Mouse (Mus musculus) left cerebral cortex, postnatal 10 days (tissue): ENCODE data around the gene Ror1. TPM values are rescaled to one million over a fixed set of nuclear protein-coding genes. Genes with fewer than 3 reads are reported as not detected.

Experiments used
- DNase-seq, 2 experiments: peaks; one replicate each; pipeline ENCODE4 v3.0.0; 2021 to 2022; ENCODE audit warnings: low spot score in 2 of 2, mixed read lengths in 1 of 2; ENCODE audit errors: extremely low spot score in 1 of 2
- intact Hi-C: fragments of 180-260 bp; cut with DNase I; formaldehyde crosslinking; loops from one replicate; pipeline ENCODE4 v1.15.1; 2025
- total RNA-seq, 2 experiments: library from RNA; stranded (reverse); gene quantifications; 2 replicates each; pipeline ENCODE4 v1.2.3; 2021

The Ror1 gene
- 1 to 10 TPM in 1 of 2 experiments, under 1 TPM in 1; 0.89 to 1.2 TPM for total RNA-seq

DNA sequence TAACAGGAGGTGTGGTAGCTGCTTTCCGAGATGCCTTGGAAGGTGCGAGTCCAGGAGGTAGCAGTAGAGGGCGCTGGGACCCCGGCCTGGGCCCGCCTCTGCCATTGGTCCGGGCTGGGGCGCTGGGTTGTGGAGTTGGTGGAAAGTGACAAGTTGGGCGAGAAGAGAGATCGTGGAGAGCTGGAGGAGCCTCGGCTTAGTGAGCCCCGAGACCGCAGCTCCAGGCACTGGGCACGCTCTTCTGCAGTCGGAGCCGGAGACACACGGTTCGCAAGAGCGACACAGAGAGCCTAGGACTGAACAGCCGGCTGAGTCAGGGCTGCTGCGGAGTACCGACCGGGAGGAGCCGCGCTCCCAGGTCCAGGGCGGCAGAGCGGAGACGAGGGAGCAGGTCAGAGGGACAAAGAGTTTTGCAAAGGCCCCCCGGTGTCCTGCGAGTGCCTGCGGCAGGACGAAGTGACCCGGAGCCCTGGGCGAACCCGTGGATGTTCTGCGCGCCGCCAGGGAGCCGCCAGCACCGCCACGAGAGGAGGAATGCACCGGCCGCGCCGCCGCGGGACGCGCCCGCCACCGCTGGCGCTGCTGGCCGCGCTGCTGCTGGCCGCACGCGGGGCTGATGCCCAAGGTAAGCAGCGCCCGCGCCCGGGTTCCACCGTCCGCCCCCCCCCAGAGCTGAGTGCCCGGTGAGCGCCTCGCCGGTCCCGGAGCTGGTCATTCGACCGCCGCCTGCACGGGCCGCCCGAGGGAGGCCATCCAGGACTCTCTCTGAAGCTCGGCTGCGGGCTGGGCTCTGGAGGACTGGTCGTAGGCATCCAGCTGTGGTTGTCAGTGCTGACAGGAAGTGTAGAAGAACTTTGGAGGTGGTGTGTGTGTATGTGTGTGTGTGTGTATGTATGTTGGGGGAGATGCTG is at the start of gene Ror1:
Gene Ror1 (plus strand): TSS at position 107 of the 911 bp plus-strand sequence.
- DNase-seq: peak; percentile 79 to 90
- intact Hi-C loops: loop anchor here (2.0 to 5.0 kb wide), 3 partner anchors 69 to 441 kb away; no protein-coding TSS in a partner anchor

DNA sequence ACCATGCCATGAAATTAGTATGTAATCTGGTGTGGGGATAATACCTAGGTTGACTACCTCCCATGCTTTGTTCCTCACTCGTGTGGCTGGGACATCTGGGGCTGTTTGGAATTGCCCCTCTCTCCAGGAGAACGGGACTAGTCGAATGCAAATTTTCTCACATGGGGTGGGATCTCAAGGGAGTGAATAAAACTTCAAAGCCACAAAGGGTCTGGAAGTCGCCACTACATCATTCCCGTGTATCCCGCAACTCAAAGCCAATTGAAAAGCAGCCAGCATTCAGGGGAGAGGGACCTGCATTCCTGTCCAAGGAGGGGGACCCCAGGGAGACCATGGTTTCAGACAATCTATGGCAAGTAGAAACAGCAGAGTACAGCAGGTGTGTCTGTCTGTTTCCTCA is 48.5 kb upstream of the Ror1 start:
- intact Hi-C loops: no loop called here
- DNase-seq: no peak

DNA sequence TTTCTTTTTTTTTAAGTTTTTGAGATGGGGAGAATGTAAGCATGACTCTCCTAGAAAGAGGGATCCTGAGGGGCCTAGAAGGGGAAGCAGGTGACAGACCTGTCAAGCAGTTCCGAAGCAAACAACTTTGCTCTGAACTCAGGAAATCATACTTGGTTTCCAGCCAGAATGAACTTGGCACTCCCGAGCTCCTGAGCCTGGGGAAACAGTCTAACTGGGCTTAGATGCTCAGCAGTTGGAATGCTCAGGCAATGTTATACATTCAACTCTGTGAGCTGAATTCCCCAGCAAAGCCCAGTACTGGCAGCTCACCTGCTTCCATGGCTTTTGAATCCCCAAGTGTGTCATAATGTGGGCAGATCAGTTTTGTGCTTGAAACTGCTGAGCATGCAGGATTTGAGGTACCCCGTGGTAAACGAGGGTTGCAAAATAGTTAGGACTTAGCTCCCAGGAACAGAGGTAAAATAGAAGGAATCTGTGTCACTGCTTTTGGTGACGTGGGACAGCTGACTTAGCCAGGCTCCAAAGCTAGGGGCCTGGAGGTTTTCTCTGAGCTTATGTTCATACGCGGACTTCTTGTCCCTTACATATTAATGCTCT is 47.1 kb upstream of the Ror1 start:
- DNase-seq: no peak
- intact Hi-C loops: no loop called here

DNA sequence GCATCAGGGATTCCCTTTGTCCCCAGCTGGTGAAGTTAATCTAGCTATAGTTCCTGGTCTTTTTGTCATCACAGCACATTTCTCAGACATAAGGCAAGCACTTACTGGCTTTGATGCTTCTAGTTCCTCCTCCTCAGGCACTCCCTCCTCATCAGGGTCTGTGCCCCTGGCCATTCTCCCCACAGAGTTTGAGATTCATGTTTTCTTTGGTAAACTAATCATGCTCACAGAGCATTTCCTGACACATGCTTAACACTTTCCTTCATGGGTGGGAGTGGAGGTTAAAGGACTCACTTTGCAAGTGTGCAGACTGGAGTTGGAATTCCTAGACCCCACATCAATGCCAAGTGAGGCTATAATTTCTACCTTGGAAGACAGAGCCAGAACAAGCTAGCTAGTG is 43.8 kb upstream of the Ror1 start:
- intact Hi-C loops: no loop called here
- DNase-seq: no peak

DNA sequence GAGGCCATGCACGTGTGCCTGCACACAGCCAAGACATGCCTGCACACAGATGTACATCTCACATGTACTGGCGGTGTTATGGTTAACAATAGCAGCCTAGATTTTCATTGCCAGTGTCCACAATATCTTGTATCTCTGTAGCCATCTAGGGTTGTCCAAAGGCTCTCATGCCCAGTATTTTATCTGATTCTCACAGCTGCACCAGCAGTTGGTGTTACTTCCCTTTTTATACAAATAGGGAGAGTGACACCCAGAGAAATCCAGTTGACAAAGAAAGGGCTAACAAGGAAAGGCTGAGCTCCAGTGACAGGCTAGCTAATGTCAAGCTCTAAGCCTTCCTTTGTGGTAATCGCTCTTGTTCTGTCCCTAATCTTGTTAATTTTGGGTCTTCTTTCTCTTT is 43.3 kb upstream of the Ror1 start:
- intact Hi-C loops: no loop called here
- no peak for DNase-seq

DNA sequence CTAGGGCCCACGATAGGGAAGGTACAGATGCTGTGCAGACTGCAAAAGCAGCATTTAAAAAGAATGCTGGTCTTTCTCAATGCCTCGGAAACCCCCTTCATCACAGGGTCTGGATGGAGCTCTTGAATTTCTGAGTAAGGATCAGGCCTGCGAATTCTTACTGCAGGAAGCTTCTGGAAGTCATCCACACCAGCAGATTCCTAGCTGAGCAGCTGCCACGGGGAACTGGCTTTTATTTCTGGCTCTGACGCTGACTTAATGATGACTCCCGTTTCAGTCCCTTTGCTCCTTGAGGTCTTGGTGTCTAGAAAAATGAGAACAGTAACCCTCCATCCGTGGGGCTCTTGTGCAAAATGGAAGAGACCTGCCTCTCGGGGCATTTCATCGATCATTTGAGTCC is 39.5 kb upstream of the Ror1 start:
- DNase-seq: no peak
- intact Hi-C loops: no loop called here

DNA sequence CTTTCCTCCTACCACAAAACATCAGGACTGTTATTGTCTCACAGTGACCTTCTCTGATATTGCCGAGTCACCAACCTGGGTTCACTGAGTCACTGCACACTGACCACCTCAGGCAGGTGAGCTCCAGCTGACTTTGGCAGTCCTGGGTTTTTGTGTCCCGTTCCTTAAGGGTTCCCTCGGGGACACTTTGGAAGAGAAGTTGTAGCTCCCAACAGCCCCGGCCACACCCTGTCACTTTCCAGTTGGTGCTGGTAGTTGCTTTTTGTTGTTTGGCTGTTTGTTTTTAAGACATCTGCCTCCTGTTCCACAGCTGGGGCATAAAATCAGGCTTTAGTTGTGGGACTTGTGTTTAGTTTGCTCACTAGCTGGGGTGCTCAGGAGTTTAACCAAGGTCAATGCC is 39.1 kb upstream of the Ror1 start:
- DNase-seq: no peak
- intact Hi-C loops: no loop called here

DNA sequence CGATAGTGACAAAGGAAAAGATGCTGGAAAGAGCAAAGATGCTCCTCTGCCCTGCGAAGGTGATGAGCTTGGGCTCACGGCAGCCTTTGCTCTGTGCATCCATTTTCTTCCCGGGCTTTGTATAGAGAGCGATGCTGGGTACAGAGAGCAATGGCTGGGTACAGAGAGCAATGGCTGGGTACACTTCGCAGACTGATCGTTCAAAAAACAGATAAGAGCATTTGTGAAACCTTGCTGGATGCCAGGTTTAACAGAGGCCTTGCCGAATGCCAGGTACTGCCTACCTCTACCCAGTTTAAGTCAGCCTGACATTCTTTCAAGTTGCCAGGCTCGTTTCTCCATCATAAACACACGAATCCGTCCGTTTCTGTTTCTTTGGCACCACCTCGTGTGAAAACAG is 38.2 kb upstream of the Ror1 start:
- intact Hi-C loops: no loop called here

DNA sequence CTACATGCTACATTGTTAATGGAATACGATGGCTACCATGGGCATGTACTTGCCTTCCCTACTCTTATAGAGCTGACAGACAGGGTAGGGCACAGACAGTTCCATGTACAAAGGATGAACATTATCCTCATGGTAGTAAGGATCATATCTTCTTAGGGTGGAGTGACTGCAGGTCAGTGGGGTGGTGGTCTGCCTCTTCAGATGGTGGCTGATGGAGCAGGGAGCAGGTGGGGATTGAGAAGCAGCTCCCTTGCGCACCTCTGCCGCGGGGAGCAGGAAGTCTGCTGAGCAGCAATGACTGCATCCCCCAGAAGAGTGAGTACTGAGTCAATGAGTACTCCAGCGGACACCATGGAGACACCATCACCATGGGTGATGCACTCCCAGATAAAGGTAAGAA is 37.0 kb upstream of the Ror1 start:
- no peak for DNase-seq
- intact Hi-C loops: no loop called here

More for the DNA sequence above, 38.2 kb upstream of the Ror1 start:
- no peak for DNase-seq

DNA sequence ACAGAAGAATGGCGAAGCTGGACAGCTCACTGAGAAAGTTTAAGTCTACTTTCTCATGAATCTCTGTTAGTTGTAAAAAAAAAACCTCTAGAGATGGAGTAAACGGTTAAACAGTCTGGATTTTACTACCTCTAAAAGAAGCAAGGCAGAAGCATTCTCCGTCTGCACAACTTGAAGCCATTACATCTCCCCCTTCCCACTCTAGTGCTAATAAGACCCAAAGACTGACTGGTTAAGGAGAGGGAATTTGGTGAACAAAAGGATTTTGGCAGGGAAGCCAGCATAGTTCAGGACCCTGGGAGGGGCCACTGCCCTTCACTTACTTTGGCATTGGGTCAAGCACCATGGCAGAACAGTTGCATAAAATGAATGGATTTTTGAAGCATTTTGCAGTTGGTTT is 35.8 kb upstream of the Ror1 start:
- no peak for DNase-seq
- intact Hi-C loops: no loop called here

DNA sequence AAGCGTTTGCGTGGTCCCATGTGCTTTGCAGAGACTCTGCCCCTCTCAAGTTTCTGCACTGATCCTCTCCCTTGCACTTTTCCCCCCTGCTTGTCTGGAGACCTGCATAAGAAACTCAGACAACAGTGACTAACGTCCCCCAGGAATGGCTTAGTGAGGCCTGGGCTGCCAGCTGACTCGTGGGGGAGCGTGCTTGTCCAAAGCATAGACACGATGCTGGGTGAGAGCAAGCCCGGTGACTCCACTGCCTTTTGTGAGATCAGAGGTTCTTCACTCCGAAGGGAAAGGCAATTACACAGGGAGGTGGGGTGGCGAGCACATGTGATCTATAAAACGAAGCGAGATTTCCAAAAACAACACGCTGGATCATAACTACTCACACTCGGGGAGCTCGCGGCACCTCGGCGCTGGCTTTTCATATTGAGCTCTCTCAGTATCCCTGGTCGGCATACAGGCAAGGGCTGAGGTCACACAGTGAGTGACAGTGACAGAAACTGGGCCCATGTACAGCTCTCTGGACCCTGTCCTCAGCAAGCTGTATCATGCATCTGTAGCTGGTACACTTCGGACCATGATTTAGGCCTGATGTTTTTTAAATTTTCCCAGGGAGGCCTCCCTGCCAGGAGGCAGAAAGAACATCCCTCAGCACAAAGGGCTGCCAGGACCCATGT is 34.1 kb upstream of the Ror1 start:
- DNase-seq: no peak
- intact Hi-C loops: no loop called here

DNA sequence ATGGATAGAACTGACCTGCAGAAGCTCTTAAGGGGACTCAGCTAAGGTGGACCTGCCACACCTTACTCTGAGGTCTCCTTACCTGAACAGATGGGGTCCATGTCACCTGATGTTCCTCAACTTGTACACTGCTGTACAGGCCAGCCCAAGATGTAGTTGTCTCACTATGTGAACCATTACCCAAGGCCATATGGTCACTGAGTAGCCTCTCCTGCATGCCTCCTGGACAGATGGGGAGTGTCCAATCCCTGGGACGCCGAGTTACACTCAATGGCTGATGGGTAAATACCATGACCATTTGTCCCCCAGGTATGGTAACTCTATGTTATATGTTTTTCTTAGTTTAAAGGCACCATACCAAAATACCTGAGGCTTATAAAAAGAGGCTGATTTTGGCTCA is 29.9 kb upstream of the Ror1 start:
- DNase-seq: no peak
- intact Hi-C loops: no loop called here

DNA sequence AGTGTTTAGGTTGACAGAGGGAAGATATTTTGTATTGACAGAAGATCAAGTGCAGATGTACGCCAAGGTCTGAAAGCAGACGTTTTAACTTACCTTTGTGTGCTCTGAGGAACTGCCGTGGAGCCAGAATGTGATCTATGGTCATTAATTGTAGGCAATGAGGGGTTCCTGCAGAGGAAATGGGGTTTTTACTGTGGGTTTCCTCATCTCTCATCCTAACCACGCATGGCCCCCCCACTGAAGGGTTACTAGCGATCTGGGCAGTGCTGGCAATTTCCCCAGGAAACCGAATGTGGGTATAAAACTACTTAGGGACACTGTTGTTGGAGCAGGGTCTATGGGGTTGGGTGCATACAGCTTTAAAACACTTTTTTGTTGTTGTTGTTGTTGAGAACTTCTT is 25.5 kb upstream of the Ror1 start:
- DNase-seq: no peak
- intact Hi-C loops: no loop called here

DNA sequence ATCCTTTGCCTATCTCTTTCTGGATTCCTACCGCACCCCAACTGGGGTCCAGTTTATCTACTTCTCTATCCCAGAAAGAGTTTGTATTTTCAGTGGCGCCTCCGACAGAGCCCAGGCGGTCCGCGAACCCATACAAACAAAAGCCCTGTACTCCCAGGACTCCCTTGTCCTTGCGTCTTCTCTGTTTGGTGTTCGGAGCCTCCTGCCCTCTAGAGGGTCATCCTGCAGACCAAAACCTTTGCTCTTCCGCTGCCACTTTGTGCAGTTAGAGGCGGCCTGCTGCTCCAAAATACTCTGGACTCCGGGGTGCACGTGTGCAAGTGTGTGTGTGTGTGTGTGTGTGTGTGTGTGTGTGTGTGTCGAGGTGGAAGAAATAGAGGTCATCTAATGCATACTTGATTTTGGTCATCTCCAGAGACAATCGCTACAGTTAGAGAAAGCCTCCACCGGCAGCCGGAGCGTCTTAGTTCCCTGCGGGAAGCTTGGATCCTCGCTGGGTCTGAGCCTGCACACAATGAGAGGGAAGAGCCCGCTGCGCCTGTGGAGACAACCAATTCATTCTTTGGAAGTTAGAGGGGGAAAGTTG is 1.1 kb downstream of the Ror1 start:
- peak in 1 of 2 experiments; percentile 50 for DNase-seq
- intact Hi-C loops: loop anchor here (5.0 kb wide), 2 partner anchors 69 to 441 kb away; no protein-coding TSS in a partner anchor

DNA sequence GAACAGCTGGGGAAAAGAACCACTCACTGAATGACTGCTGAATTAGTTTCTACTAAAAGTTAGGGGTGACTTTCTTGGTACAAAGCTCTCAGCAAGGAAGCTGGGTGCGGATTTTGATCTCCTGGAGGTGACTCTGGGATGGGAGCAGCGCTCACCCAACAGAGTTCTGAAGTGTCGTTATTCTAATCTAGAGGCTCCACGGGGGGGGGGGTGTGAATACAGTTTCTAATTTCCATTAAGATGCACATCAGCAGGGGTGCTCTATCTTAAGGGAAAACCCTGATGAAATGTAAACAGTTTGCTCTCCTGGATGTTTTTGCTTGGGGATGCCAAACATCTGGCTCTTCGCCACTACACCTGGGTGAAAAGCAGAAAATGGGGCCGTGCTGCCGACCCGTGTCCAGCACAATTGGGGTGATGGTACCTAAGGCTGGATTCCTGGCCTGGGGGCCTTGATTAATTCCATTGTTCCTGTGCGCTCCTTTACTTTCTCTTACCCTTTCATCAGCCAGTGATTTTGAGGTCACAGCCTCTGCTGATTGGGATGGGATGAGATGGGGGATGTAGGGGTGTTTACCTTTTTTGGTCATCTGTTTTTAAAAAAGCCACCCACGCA is 1.9 kb downstream of the Ror1 start:
- intact Hi-C loops: loop anchor here (5.0 kb wide), 2 partner anchors 70 to 440 kb away; no protein-coding TSS in a partner anchor
- DNase-seq: no peak

DNA sequence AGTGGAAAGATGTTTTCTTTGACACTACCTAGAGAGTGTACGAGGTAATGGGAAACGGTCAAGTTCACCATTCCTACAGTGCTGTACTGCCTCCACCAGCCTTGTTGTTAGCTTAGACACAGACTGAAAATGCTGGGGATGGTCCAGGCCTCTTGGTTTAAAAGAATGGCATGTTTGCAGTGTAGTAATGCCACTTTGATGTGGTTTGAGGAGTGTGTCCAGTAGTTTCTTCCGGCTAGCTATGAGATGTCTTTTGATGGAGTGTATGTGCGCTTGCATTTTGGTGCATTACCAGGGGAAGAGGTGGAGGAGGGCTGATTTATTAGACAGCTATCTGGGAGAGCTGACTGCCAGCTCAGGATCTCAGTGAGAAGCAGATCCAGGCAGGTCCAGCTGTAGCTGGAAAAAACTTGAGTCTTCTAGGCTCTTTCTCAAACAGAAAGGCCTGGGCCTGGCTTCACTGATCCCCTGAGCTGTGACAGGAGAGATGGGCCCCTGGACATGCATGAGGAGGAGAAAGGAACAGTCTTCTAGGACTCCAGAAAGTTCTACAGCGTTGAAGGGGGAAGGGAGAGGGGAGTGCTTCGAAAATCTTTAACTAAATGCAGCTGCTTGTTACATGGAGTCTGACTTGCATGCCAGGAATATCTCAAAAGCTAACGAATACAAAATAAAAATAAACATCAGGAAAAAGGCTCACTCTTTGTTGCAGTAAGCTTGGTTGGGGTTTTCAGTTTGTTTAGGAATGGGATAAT is 5.7 kb downstream of the Ror1 start:
- intact Hi-C loops: no loop called here
- no peak for DNase-seq

DNA sequence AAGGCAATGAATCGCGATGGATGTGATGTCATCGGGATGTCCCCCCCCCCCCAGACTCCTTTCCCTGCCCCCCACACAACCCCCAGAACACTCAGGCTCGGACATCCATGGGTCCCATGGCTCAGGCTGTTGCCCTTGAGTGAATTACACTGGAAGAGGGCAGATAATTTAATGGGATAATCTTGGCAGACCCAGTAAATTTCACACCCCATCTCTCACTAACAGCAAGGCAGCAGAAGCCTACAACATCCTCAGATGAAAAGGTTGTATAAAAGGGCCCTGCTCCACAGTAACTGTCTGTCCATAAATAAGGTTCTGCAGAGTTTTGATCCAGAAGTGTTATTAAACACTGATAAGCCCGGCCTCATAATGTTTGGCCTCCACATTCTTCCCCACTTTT is 6.3 kb downstream of the Ror1 start:
- no peak for DNase-seq
- intact Hi-C loops: no loop called here

DNA sequence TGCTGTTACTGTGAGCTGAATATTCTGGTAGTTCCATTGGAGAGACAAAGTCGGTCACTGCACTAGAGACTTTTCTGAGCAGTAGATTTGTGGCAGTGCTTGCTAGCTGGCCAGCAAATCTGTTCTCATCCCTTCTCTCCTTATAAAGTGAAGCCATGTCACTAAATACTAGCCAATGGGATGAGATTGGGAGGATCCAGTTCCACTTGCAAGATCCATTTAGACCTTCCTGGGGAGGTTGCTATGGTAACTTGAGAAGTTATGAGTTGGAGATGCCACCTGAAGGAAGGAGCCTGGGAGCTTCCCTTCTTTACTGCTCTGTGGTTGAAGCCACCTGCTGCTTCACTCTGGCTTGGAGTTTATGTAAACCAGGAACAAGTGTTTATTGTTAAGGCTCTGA is 8.7 kb downstream of the Ror1 start:
- intact Hi-C loops: no loop called here
- DNase-seq: no peak
